Mouse (Mus musculus) midbrain, embryonic 14.5 days (tissue): ENCODE measurements at regions not wholly inside any gene's neighbourhood (a gene's known extent, or its start where the extent isn't known, plus 50 kb on each side); places are given as distances from the start of the nearest gene placed in this dataset.
"Not testable (repeated sequence)": the region's sequence is repeated elsewhere in the genome, so short reads cannot be mapped to it uniquely, and the experiment has no call there.

Experiments
- ATAC-seq: fragments of 200-750 bp; cut with Nextera tagmentation; 2 replicates; pipeline ENCODE4 v1.8.0; 2017; ENCODE audit warnings: moderate number of reproducible peaks, moderate library complexity; ENCODE audit not compliant: low FRiP score, low TSS enrichment
- DNase-seq: peaks from one replicate; pipeline ENCODE4 v3.0.0-alpha.2; 2015
- H3K27ac ChIP-seq: fragments of 300-500 bp; sonication (generic); replicated peaks from 2 replicates; pipeline ENCODE4 v1.5.1; 2014; ENCODE audit warnings: mild to moderate bottlenecking, low read depth, low read length, moderate library complexity
- H3K27me3 ChIP-seq: fragments of 300-500 bp; sonication (generic); 2 replicates; pipeline ENCODE4 v1.6.1; 2014; ENCODE audit warnings: low read length, control low read depth, mixed read lengths; ENCODE audit not compliant: control insufficient read depth, insufficient read depth
- H3K36me3 ChIP-seq: fragments of 300-500 bp; sonication (generic); 2 replicates; pipeline ENCODE4 v1.6.1; 2014; ENCODE audit warnings: low read length, control low read depth; ENCODE audit not compliant: control insufficient read depth, insufficient read depth
- H3K4me1 ChIP-seq: fragments of 300-500 bp; sonication (generic); 2 replicates; pipeline ENCODE4 v1.6.1; 2014; ENCODE audit warnings: mild to moderate bottlenecking, antibody characterized with exemption, low read length, control low read depth; ENCODE audit not compliant: control insufficient read depth, insufficient read depth
- H3K4me2 ChIP-seq: fragments of 300-500 bp; sonication (generic); 2 replicates; pipeline ENCODE4 v1.6.1; 2014; ENCODE audit warnings: mild to moderate bottlenecking, low read length, moderate library complexity
- H3K4me3 ChIP-seq: fragments of 300-500 bp; sonication (generic); replicated peaks from 2 replicates; pipeline ENCODE4 v1.5.1; 2014; ENCODE audit warnings: low read depth, low read length
- H3K9ac ChIP-seq: fragments of 300-500 bp; sonication (generic); replicated peaks from 2 replicates; pipeline ENCODE4 v1.6.1; 2014; ENCODE audit warnings: mild to moderate bottlenecking, low read length, moderate library complexity
- H3K9me3 ChIP-seq: fragments of 300-500 bp; sonication (generic); 2 replicates; pipeline ENCODE4 v1.6.1; 2016; ENCODE audit warnings: low read length, control low read depth, mixed read lengths; ENCODE audit not compliant: control insufficient read depth
- WGBS: fragments of 180-500 bp; shearing (Covaris S2); extraction: QIAGEN DNeasy Blood & Tissue Kit; methylation state at CpG from one replicate; pipeline ENCODE4 v1.1.7; 2014; 5-methylcytosine and 5-hydroxymethylcytosine counted together

- Histone ChIP-seq H3K9ac (no peak overlapping the region), H3K4me3 (no peak overlapping the region), H3K4me1 (no peaks in the 10 kb centered on the region), H3K27ac (no peak overlapping the region), H3K9me3 (no peaks in the 10 kb centered on the region), H3K4me2 (no peak overlapping the region), H3K27me3 (no peaks in the 10 kb centered on the region), H3K36me3 (no peaks in the 10 kb centered on the region)
- WGBS: 45% methylated on average over 6 of the region's 6 CpGs
- peak; percentile 48 for DNase-seq
- peak; percentile 50; the same call in 1 of the 2 replicates for ATAC-seq
Observed at GRCm38 (mm10) chr15:89730320-89730719, 111.3 kb downstream of the Syt10 start.

GRCm38 (mm10) chr15:89724356-89724755, 117.3 kb downstream of the Syt10 start:
- Histone ChIP-seq H3K9ac (no peak overlapping the region), H3K27me3 (no peaks in the 10 kb centered on the region), H3K36me3 (no peaks in the 10 kb centered on the region), H3K27ac (no peak overlapping the region), H3K4me2 (no peak overlapping the region), H3K4me1 (no peaks in the 10 kb centered on the region), H3K4me3 (no peak overlapping the region), H3K9me3 (no peaks in the 10 kb centered on the region)
- peak; percentile 5 for DNase-seq
- ATAC-seq: no peak
- whole genome bisulfite sequencing: 45% methylated on average over 12 of the region's 12 CpGs

GRCm38 (mm10) chr15:89697221-89697620, 105.5 kb upstream of the Rabl2 start:
- DNase-seq: no peak
- H3K4me3 ChIP-seq: no peak overlapping the region
- no peak overlapping the region for H3K27ac ChIP-seq
- H3K4me2 ChIP-seq: no peak overlapping the region
- H3K9ac ChIP-seq: no peak overlapping the region
- H3K36me3 ChIP-seq: no peaks in the 10 kb centered on the region
- H3K9me3 ChIP-seq: 0 out of 2 replicates have a peak, but pooled peaks cover 3% of the 10 kb centered on the region
- ATAC-seq: no peak
- WGBS: 77% methylated on average over 2 of the region's 2 CpGs
- H3K27me3 ChIP-seq: no peaks in the 10 kb centered on the region
- H3K4me1 ChIP-seq: no peaks in the 10 kb centered on the region

- ATAC-seq (no peak), DNase-seq (no peak)
- no peaks in the 10 kb centered on the region for H3K36me3 ChIP-seq
Observed at GRCm38 (mm10) chr15:89676366-89676765, 84.6 kb upstream of the Rabl2 start.

GRCm38 (mm10) chr15:89656558-89656957, 64.8 kb upstream of the Rabl2 start:
- H3K4me2 ChIP-seq, H3K4me3 ChIP-seq, ATAC-seq, H3K9ac ChIP-seq, DNase-seq, H3K27me3 ChIP-seq, H3K27ac ChIP-seq, H3K4me1 ChIP-seq, H3K36me3 ChIP-seq, H3K9me3 ChIP-seq: not testable (repeated sequence)
- 97% methylated on average over 1 of the region's 1 CpGs for WGBS

More at GRCm38 (mm10) chr15:89676366-89676765, 84.6 kb upstream of the Rabl2 start:
- Histone ChIP-seq H3K4me2 (no peak overlapping the region), H3K27me3 (no peaks in the 10 kb centered on the region), H3K4me3 (no peak overlapping the region), H3K9me3 (no peaks in the 10 kb centered on the region), H3K9ac (no peak overlapping the region), H3K4me1 (no peaks in the 10 kb centered on the region), H3K27ac (no peak overlapping the region)
